Mouse (Mus musculus) olfactory bulb, adult 2 months (tissue): ENCODE measurements around the gene Slc15a2.

Experiments used
- CTCF ChIP-seq: fragments of 200-500 bp; IDR thresholded peaks from 2 replicates; pipeline ENCODE4 v1.5.1; 2012; ENCODE audit warnings: low read depth, mild to moderate bottlenecking, low read length, moderate library complexity; ENCODE audit not compliant: insufficient read depth
- POLR2A ChIP-seq: fragments of 200-500 bp; IDR thresholded peaks from 2 replicates; pipeline ENCODE4 v1.6.1; 2012; ENCODE audit warnings: mild to moderate bottlenecking, low read depth, low read length, moderate library complexity; ENCODE audit not compliant: insufficient read depth

DNA sequence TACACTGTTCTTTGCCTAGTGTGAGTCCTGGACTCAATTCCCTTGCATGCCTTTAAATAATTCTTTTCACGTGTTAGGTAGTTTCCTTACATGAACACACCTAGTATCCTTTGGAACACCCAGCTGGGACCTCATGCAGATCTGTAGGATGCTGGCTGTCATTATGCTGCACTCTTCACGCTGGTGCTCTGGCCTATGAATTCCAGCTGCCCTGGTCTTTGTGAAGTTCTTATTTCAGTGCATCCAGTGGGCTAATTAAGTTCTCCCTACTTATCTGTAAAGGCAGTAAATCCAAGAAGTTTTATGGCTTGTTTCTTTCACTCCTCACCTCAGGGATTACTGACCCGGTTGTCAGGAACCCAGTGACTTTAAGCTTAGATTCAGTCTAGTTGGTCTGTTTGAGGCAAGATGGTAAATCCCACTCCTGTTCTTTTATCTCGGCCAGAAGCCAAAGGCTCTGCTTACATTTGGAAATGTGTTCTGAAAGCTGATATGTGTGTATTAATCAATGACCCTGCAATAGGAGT, 45.3 kb downstream of the Slc15a2 start:
- TF ChIP-seq CTCF (no peak), POLR2A (no peak)
